Mouse (Mus musculus) layer of hippocampus, adult 8-10 months (tissue): Measurements from ENCODE around the gene Il13. TPM values are rescaled to one million over a fixed set of nuclear protein-coding genes. Genes with fewer than 3 reads are reported as not detected.

Experiments used
- DNase-seq, 2 experiments: peaks; one replicate each; pipeline ENCODE4 v3.0.0; 2022; ENCODE audit warnings: low spot score in 2 of 2
- total RNA-seq, 4 experiments: library from RNA; stranded (reverse); gene quantifications; 2 replicates each; pipeline ENCODE4 v1.2.4; 2022

Il13 gene
- not detected for total RNA-seq

- no peak for DNase-seq
These were observed at the start of gene Il13 for GRCm38 (mm10) chr11:53634556-53634955. Gene Il13, minus strand, starts transcription at chr11:53634702.

GRCm38 (mm10) chr11:53682994-53683530 is 48.6 kb upstream of the Il13 start:
- DNase-seq = no peak

- DNase-seq = no peak
These were observed 47.7 kb upstream of the Il13 start for GRCm38 (mm10) chr11:53682170-53682569.

- no peak for DNase-seq
These were observed 47.2 kb upstream of the Il13 start for GRCm38 (mm10) chr11:53681686-53682085.

GRCm38 (mm10) chr11:53680141-53680540 is 45.6 kb upstream of the Il13 start:
- DNase-seq = no peak

- no peak for DNase-seq
These were observed 36.9 kb upstream of the Il13 start for GRCm38 (mm10) chr11:53671414-53671813.

GRCm38 (mm10) chr11:53664091-53664490 is 29.6 kb upstream of the Il13 start:
- peak in 1 of 2 experiments; percentile 28 for DNase-seq

GRCm38 (mm10) chr11:53662794-53663674 is 28.5 kb upstream of the Il13 start:
- peak in 1 of 2 experiments; percentile 11 for DNase-seq

GRCm38 (mm10) chr11:53657828-53658227 is 23.3 kb upstream of the Il13 start:
- no peak for DNase-seq

GRCm38 (mm10) chr11:53657381-53657780 is 22.9 kb upstream of the Il13 start:
- DNase-seq = no peak

GRCm38 (mm10) chr11:53656558-53657202 is 22.2 kb upstream of the Il13 start:
- DNase-seq = no peak

GRCm38 (mm10) chr11:53655043-53655442 is 20.5 kb upstream of the Il13 start:
- no peak for DNase-seq

GRCm38 (mm10) chr11:53652427-53652826 is 17.9 kb upstream of the Il13 start:
- DNase-seq = no peak

- no peak for DNase-seq
These were observed 16.9 kb upstream of the Il13 start for GRCm38 (mm10) chr11:53651441-53651840.

- DNase-seq = no peak
These were observed 9.5 kb upstream of the Il13 start for GRCm38 (mm10) chr11:53644017-53644416.

GRCm38 (mm10) chr11:53642744-53643279 is 8.3 kb upstream of the Il13 start:
- DNase-seq = no peak

- no peak for DNase-seq
These were observed 3.3 kb upstream of the Il13 start for GRCm38 (mm10) chr11:53637803-53638260.

- no peak for DNase-seq
These were observed 2.7 kb upstream of the Il13 start for GRCm38 (mm10) chr11:53637046-53637802.

GRCm38 (mm10) chr11:53636183-53636646 is 1.7 kb upstream of the Il13 start:
- no peak for DNase-seq

- DNase-seq = no peak
These were observed 1.2 kb upstream of the Il13 start for GRCm38 (mm10) chr11:53635590-53636182.

GRCm38 (mm10) chr11:53633644-53634043 is 858 bp downstream of the Il13 start:
- DNase-seq = no peak
